Mouse (Mus musculus): ENCODE data around the gene Col6a3. TPM values are rescaled to one million over a fixed set of nuclear protein-coding genes. Genes with fewer than 3 reads are reported as not detected.

Gene Col6a3
- total RNA-seq, 2 experiments from 2014 or later: not detected

- ATAC-seq (replicated peaks; ENCODE audit: low FRiP score, poor library complexity, severe bottlenecking): no peak
These were observed 42.7 kb downstream of the Col6a3 start for GRCm38 (mm10) chr1:90801067-90801466.

GRCm38 (mm10) chr1:90800466-90800865, 43.3 kb downstream of the Col6a3 start:
- no peak for ATAC-seq (replicated peaks; ENCODE audit: low FRiP score, poor library complexity, severe bottlenecking)

GRCm38 (mm10) chr1:90797276-90797891, 46.4 kb downstream of the Col6a3 start:
- no peak for ATAC-seq (replicated peaks; ENCODE audit: low FRiP score, poor library complexity, severe bottlenecking)

GRCm38 (mm10) chr1:90793368-90793767, 50.4 kb downstream of the Col6a3 start:
- ATAC-seq (replicated peaks; ENCODE audit: low FRiP score, poor library complexity, severe bottlenecking): no peak

- no peak for ATAC-seq (replicated peaks; ENCODE audit: low FRiP score, poor library complexity, severe bottlenecking)
These were observed 52.8 kb downstream of the Col6a3 start for GRCm38 (mm10) chr1:90790925-90791324.

GRCm38 (mm10) chr1:90789506-90789905, 54.3 kb downstream of the Col6a3 start:
- no peak for ATAC-seq (replicated peaks; ENCODE audit: low FRiP score, poor library complexity, severe bottlenecking)

- ATAC-seq (replicated peaks; ENCODE audit: low FRiP score, poor library complexity, severe bottlenecking): no peak
These were observed 63.3 kb downstream of the Col6a3 start for GRCm38 (mm10) chr1:90780446-90780845.

GRCm38 (mm10) chr1:90779072-90779471, 64.7 kb downstream of the Col6a3 start:
- no peak for ATAC-seq (replicated peaks; ENCODE audit: low FRiP score, poor library complexity, severe bottlenecking)

GRCm38 (mm10) chr1:90775477-90776241, 68.1 kb downstream of the Col6a3 start:
- no peak for ATAC-seq (replicated peaks; ENCODE audit: low FRiP score, poor library complexity, severe bottlenecking)

- no peak for ATAC-seq (replicated peaks; ENCODE audit: low FRiP score, poor library complexity, severe bottlenecking)
These were observed 72.6 kb downstream of the Col6a3 start for GRCm38 (mm10) chr1:90771172-90771571.

- ATAC-seq (replicated peaks; ENCODE audit: low FRiP score, poor library complexity, severe bottlenecking): no peak
These were observed 73.7 kb downstream of the Col6a3 start for GRCm38 (mm10) chr1:90770027-90770426.

GRCm38 (mm10) chr1:90769301-90769700, 74.5 kb downstream of the Col6a3 start:
- ATAC-seq (replicated peaks; ENCODE audit: low FRiP score, poor library complexity, severe bottlenecking): no peak

GRCm38 (mm10) chr1:90758091-90758673, 85.6 kb downstream of the Col6a3 start:
- ATAC-seq (replicated peaks; ENCODE audit: low FRiP score, poor library complexity, severe bottlenecking): no peak

GRCm38 (mm10) chr1:90753869-90754563, 89.8 kb downstream of the Col6a3 start:
- no peak for ATAC-seq (replicated peaks; ENCODE audit: low FRiP score, poor library complexity, severe bottlenecking)

- ATAC-seq (replicated peaks; ENCODE audit: low FRiP score, poor library complexity, severe bottlenecking): no peak
These were observed 92.5 kb downstream of the Col6a3 start for GRCm38 (mm10) chr1:90751221-90751620.

- no peak for ATAC-seq (replicated peaks; ENCODE audit: low FRiP score, poor library complexity, severe bottlenecking)
These were observed 93.6 kb downstream of the Col6a3 start for GRCm38 (mm10) chr1:90750169-90750568.

GRCm38 (mm10) chr1:90748544-90748943, 95.2 kb downstream of the Col6a3 start:
- no peak for ATAC-seq (replicated peaks; ENCODE audit: low FRiP score, poor library complexity, severe bottlenecking)

- ATAC-seq (replicated peaks; ENCODE audit: low FRiP score, poor library complexity, severe bottlenecking): no peak
These were observed 99.8 kb downstream of the Col6a3 start for GRCm38 (mm10) chr1:90743941-90744386.

GRCm38 (mm10) chr1:90743445-90743844, 100.3 kb downstream of the Col6a3 start:
- no peak for ATAC-seq (replicated peaks; ENCODE audit: low FRiP score, poor library complexity, severe bottlenecking)

- ATAC-seq (replicated peaks; ENCODE audit: low FRiP score, poor library complexity, severe bottlenecking): no peak
These were observed 101.1 kb downstream of the Col6a3 start for GRCm38 (mm10) chr1:90742641-90743040.

Data from erythroid progenitor cell, adult 5-6 weeks (primary cell).